Mouse (Mus musculus) lung, postnatal 36 days (tissue): ENCODE results near the gene Uap1.
"Not testable (repeated sequence)": the region's sequence is repeated elsewhere in the genome, so short reads cannot be mapped to it uniquely, and the experiment has no call there.

Experiments used
- DNase-seq: peaks from one replicate; pipeline ENCODE4 v3.0.0; 2022; ENCODE audit warnings: mixed read lengths

Gene Uap1

GRCm38 (mm10) chr1:170110516-170111332, 64.0 kb downstream of the Uap1 start, which contains the start of gene Ddr2:
Gene Ddr2 (minus strand): TSS chr1:170110762.
- peak; percentile 69 for DNase-seq

GRCm38 (mm10) chr1:170109776-170110515, 64.8 kb downstream of the Uap1 start:
- DNase-seq, result peak; percentile 27

GRCm38 (mm10) chr1:170102814-170103213, 71.9 kb downstream of the Uap1 start:
- not testable (repeated sequence) for DNase-seq
